Mouse (Mus musculus) MEL (cell line): Measurements from ENCODE around the gene Samhd1. TPM values are rescaled to one million over a fixed set of nuclear protein-coding genes. Genes with fewer than 3 reads are reported as not detected.

ENCODE experiments used
- DNase-seq: peaks from one replicate; pipeline ENCODE4 v3.0.0; 2011; ENCODE audit warnings: low read depth, low spot score
- H3K27ac ChIP-seq: 2 replicates; pipeline ENCODE4 v1.5.1; 2012; ENCODE audit warnings: low read depth, mild to moderate bottlenecking, control low read depth, low read length, moderate library complexity; ENCODE audit not compliant: control insufficient read depth
- H3K27me3 ChIP-seq, 2 experiments: fragments of 150-350 bp in 1 of 2; sonication (generic) in 1 of 2; 2 replicates each; pipeline ENCODE4 v1.6.1; 2012; ENCODE audit warnings: low read length in 2 of 2, mild to moderate bottlenecking in 2 of 2, improper control_type of control experiment in 1 of 2, moderate library complexity in 1 of 2; ENCODE audit not compliant: insufficient read depth in 2 of 2, control insufficient read depth in 1 of 2
- H3K36me3 ChIP-seq, 2 experiments: 2 replicates each; pipeline ENCODE4 v1.6.1; 2012 to 2014; ENCODE audit warnings: low read length in 2 of 2, improper control_type of control experiment in 1 of 2, inconsistent platforms in 1 of 2, mild to moderate bottlenecking in 1 of 2; ENCODE audit not compliant: insufficient read depth in 2 of 2, control insufficient read depth in 1 of 2
- H3K4me1 ChIP-seq, 2 experiments: fragments of 150-350 bp in 1 of 2; sonication (generic) in 1 of 2; 2 replicates each; pipeline ENCODE4 v1.6.1; 2012; ENCODE audit warnings: low read length in 2 of 2, improper control_type of control experiment in 1 of 2, mild to moderate bottlenecking in 1 of 2; ENCODE audit not compliant: insufficient read depth in 2 of 2, control insufficient read depth in 1 of 2
- H3K4me3 ChIP-seq, 2 experiments: fragments of 150-350 bp in 1 of 2; sonication (generic) in 1 of 2; 2 replicates each; pipeline ENCODE4 v1.5.1; 2012; ENCODE audit warnings: low read depth in 2 of 2, low read length in 2 of 2, mild to moderate bottlenecking in 2 of 2, moderate library complexity in 2 of 2, control low read depth in 1 of 2, improper control_type of control experiment in 1 of 2; ENCODE audit not compliant: control insufficient read depth in 1 of 2, insufficient read depth in 1 of 2
- H3K79me2 ChIP-seq: 2 replicates; pipeline ENCODE4 v1.6.1; 2012; ENCODE audit warnings: mild to moderate bottlenecking, low read length, moderate library complexity; ENCODE audit not compliant: control insufficient read depth, poor library complexity, insufficient read depth
- H3K9ac ChIP-seq: 2 replicates; pipeline ENCODE4 v1.6.1; 2012; ENCODE audit warnings: low read depth, mild to moderate bottlenecking, control low read depth, low read length, moderate library complexity; ENCODE audit not compliant: control insufficient read depth, poor library complexity, severe bottlenecking
- H3K9me3 ChIP-seq: fragments of 150-350 bp; sonication (generic); replicated peaks from 2 replicates; pipeline ENCODE4 v1.6.1; 2012; ENCODE audit warnings: mild to moderate bottlenecking, low read length, improper control_type of control experiment, moderate library complexity; ENCODE audit not compliant: insufficient read depth
- BHLHE40 ChIP-seq: IDR thresholded peaks from 2 replicates; pipeline ENCODE4 v1.6.1; 2012; ENCODE audit warnings: low read depth, mild to moderate bottlenecking, inconsistent platforms, low read length, improper control_type of control experiment, borderline replicate concordance
- CHD1 ChIP-seq: IDR thresholded peaks from 2 replicates; pipeline ENCODE4 v1.6.1; 2012; ENCODE audit warnings: low read depth, mild to moderate bottlenecking, inconsistent platforms, low read length, improper control_type of control experiment
- E2F4 ChIP-seq: IDR thresholded peaks from 2 replicates; pipeline ENCODE4 v1.6.1; 2011; ENCODE audit warnings: low read depth, low read length, improper control_type of control experiment, borderline replicate concordance
- ELF1 ChIP-seq: IDR thresholded peaks from 2 replicates; pipeline ENCODE4 v1.6.1; 2014; ENCODE audit warnings: low read depth, mild to moderate bottlenecking, inconsistent platforms, low read length, improper control_type of control experiment, moderate library complexity
- EP300 ChIP-seq, 2 experiments: IDR thresholded peaks; 2 replicates each; pipeline ENCODE4 v1.6.1; 2011; ENCODE audit warnings: improper control_type of control experiment in 2 of 2, low read length in 2 of 2, low read depth in 1 of 2, mild to moderate bottlenecking in 1 of 2
- ETS1 ChIP-seq: IDR thresholded peaks from 2 replicates; pipeline ENCODE4 v1.6.1; 2012; ENCODE audit warnings: low read depth, mild to moderate bottlenecking, inconsistent platforms, low read length, improper control_type of control experiment, moderate library complexity
- HCFC1 ChIP-seq: IDR thresholded peaks from 2 replicates; pipeline ENCODE4 v1.6.1; 2012; ENCODE audit warnings: low read depth, mild to moderate bottlenecking, inconsistent platforms, low read length, improper control_type of control experiment, moderate library complexity
- MAFK ChIP-seq: IDR thresholded peaks from 2 replicates; pipeline ENCODE4 v1.6.1; 2011; ENCODE audit warnings: low read depth, mild to moderate bottlenecking, low read length, improper control_type of control experiment, borderline replicate concordance
- MAX ChIP-seq: IDR thresholded peaks from 2 replicates; pipeline ENCODE4 v1.6.1; 2011; ENCODE audit warnings: low read length, improper control_type of control experiment
- MAZ ChIP-seq: IDR thresholded peaks from 2 replicates; pipeline ENCODE4 v1.6.1; 2012; ENCODE audit warnings: low read depth, mild to moderate bottlenecking, inconsistent platforms, low read length, improper control_type of control experiment
- MXI1 ChIP-seq: IDR thresholded peaks from 2 replicates; pipeline ENCODE4 v1.6.1; 2011; ENCODE audit warnings: mild to moderate bottlenecking, low read depth, low read length, improper control_type of control experiment
- MYC ChIP-seq: IDR thresholded peaks from 2 replicates; pipeline ENCODE4 v1.6.1; 2011; ENCODE audit warnings: low read depth, mild to moderate bottlenecking, low read length, improper control_type of control experiment, moderate library complexity
- NRF1 ChIP-seq: IDR thresholded peaks from 2 replicates; pipeline ENCODE4 v1.6.1; 2014; ENCODE audit warnings: low read depth, mild to moderate bottlenecking, inconsistent platforms, low read length, improper control_type of control experiment, moderate library complexity; ENCODE audit not compliant: poor library complexity, insufficient read depth, severe bottlenecking
- POLR2A ChIP-seq, 2 experiments: IDR thresholded peaks; 2 replicates each; pipeline ENCODE4 v1.6.1; 2011 to 2012; ENCODE audit warnings: low read length in 2 of 2, mild to moderate bottlenecking in 2 of 2, control low read depth in 1 of 2, improper control_type of control experiment in 1 of 2, low read depth in 1 of 2, moderate library complexity in 1 of 2; ENCODE audit not compliant: control insufficient read depth in 1 of 2, insufficient read depth in 1 of 2, poor library complexity in 1 of 2
- POLR2AphosphoS2 ChIP-seq: IDR thresholded peaks from 2 replicates; pipeline ENCODE4 v1.6.1; 2011; ENCODE audit warnings: low read length, improper control_type of control experiment
- POLR2AphosphoS5 ChIP-seq: IDR thresholded peaks from 2 replicates; pipeline ENCODE4 v1.6.1; 2012; ENCODE audit warnings: low read depth, borderline replicate concordance, mild to moderate bottlenecking, inconsistent platforms, low read length, moderate library complexity, mixed read lengths
- RAD21 ChIP-seq: IDR thresholded peaks from 2 replicates; pipeline ENCODE4 v1.6.1; 2011; ENCODE audit warnings: mild to moderate bottlenecking, low read depth, low read length, improper control_type of control experiment
- SIN3A ChIP-seq: IDR thresholded peaks from 2 replicates; pipeline ENCODE4 v1.6.1; 2012; ENCODE audit warnings: low read length, improper control_type of control experiment, inconsistent platforms
- TAL1 ChIP-seq: IDR thresholded peaks from 2 replicates; pipeline ENCODE4 v1.6.1; 2012; ENCODE audit warnings: mild to moderate bottlenecking, inconsistent platforms, low read length, moderate library complexity, mixed read lengths
- TCF12 ChIP-seq: IDR thresholded peaks from 2 replicates; pipeline ENCODE4 v1.6.1; 2014; ENCODE audit warnings: low read depth, mild to moderate bottlenecking, inconsistent platforms, low read length, improper control_type of control experiment, moderate library complexity
- USF1 ChIP-seq: IDR thresholded peaks from 2 replicates; pipeline ENCODE4 v1.6.1; 2014; ENCODE audit warnings: low read depth, mild to moderate bottlenecking, inconsistent platforms, low read length, improper control_type of control experiment, moderate library complexity
- ZMIZ1 ChIP-seq: IDR thresholded peaks from 2 replicates; pipeline ENCODE4 v1.6.1; 2012; ENCODE audit warnings: low read depth, mild to moderate bottlenecking, inconsistent platforms, low read length, improper control_type of control experiment, moderate library complexity
- ZNF384 ChIP-seq: IDR thresholded peaks from 2 replicates; pipeline ENCODE4 v1.6.1; 2012; ENCODE audit warnings: low read depth, mild to moderate bottlenecking, inconsistent platforms, low read length, improper control_type of control experiment
- polyA plus RNA-seq, 2 experiments: library from polyadenylated mRNA; stranded (reverse) in 1 of 2; unstranded in 1 of 2; fragments of >175 nt in 1 of 2; fragments of >200 nt in 1 of 2; gene quantifications; 2 replicates each; pipeline versions ENCODE4 v1.2.1 to v1.2.4; 2012; ENCODE audit warnings: low replicate concordance in 2 of 2, low read depth in 1 of 2; ENCODE audit not compliant: insufficient read length in 2 of 2, insufficient read depth in 1 of 2, missing spikeins in 1 of 2
- total RNA-seq: library from RNA; depleted of rRNA; stranded (reverse); fragments of 300-350 nt; gene quantifications from 2 replicates; pipeline ENCODE4 v1.2.3, GENCODE M21; 2012

Samhd1 gene
- total and polyA plus RNA-seq, 3 experiments, result 15.7 to 76.8 (median 50.5) TPM

DNA sequence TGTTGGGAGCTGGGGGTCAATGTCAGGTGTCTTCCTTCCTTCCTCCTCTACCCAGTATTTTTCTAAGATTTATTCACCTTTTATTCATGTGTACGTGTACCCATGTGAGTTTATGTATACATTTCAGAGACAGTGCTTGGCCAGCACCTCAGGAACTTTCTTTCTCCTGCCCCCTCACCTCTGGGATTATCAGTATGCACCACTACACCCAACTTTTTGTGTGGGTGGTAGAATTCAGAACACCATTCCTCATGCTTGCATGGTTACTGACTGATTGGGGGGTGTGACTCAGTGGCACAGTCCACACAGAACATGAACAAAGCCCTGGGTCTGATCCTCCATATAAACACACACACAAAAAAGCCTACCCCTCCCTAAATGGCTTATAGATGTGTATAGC, 3.0 kb downstream of the Samhd1 start:
- Histone ChIP-seq H3K79me2 (peaks cover 17% of the 10 kb centered on the region), H3K4me3 (no peak overlapping the region), H3K9me3 (no peaks in the 10 kb centered on the region), H3K4me1 (peaks cover 18 to 26% of the 10 kb centered on the region in 2 experiments), H3K27ac (no peak overlapping the region), H3K27me3 (no peaks in the 10 kb centered on the region), H3K9ac (no peak overlapping the region), H3K36me3 (peaks cover 0 to 30% of the 10 kb centered on the region in 2 experiments; a peak in 2 of 4 replicates)
- no peak for TF ChIP-seq E2F4
- peak in 1 of 2 experiments; percentile 46; a peak in 1 of 4 replicates for TF ChIP-seq EP300 (IDR thresholded peaks at IDR 0.05; ENCODE audit: low read depth in 1 of 2, low read length in 2 of 2)
- 0 out of 2 replicates have a peak, but pooled peaks have one; percentile 16 for TF ChIP-seq TAL1
- TF ChIP-seq BHLHE40, result no peak
- TF ChIP-seq POLR2AphosphoS2, result no peak
- no peak for TF ChIP-seq RAD21
- no peak for TF ChIP-seq HCFC1
- no peak for TF ChIP-seq TCF12
- DNase-seq, result peak; percentile 35

DNA sequence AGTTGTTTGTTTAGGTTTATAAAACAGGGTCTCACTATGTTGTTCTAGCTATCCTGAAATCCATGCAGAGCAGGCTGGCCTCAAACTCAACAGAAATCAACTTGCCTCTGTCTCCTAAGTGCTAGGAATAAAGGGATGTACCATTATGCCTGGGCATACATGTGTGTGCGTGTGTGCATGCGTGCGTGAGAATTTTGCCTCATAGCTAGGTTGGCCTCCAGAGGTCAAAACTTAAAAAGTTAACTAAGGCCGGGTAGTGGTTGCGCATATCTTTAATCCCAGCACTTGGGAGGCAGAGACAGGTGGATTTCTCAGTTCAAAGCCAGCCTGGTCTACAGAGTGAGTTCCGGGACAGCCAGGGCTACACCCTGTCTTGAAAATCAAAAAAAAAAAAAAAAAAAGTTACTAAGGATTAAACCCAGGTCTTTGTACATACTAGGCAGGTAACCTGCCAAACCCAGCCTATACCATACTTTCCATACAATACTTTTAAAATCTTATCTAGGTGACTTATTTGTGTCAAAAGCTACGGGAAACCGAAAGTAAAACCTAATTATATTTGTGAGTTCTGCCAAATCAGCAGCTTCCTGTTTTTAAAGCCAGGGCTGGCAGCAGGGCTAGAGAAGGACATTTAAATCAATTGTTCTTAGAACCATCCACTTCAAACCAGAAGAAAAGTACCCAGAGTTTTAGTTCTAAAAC, 4.1 kb downstream of the Samhd1 start:
- Histone ChIP-seq H3K36me3 (peaks cover 0 to 30% of the 10 kb centered on the region in 2 experiments; a peak in 2 of 4 replicates), H3K4me1 (peaks cover 18 to 21% of the 10 kb centered on the region in 2 experiments), H3K27ac (peak overlapping the region; percentile 61), H3K27me3 (no peaks in the 10 kb centered on the region), H3K79me2 (peaks cover 17% of the 10 kb centered on the region), H3K4me3 (peak overlapping the region; percentile 67 to 74), H3K9ac (peak overlapping the region; percentile 66), H3K9me3 (no peaks in the 10 kb centered on the region)
- DNase-seq, result peak; percentile 78
- peak; percentile 51; the same call in 1 of the 2 replicates for TF ChIP-seq MAX
- TF ChIP-seq E2F4, result no peak
- peak; percentile 35; the same call in 1 of the 2 replicates for TF ChIP-seq MYC
- TF ChIP-seq MAZ, result peak; percentile 60
- 0 out of 4 replicates have a peak, but pooled peaks have one; percentile 15 to 22 for TF ChIP-seq EP300 (IDR thresholded peaks at IDR 0.05; ENCODE audit: low read depth in 1 of 2, low read length in 2 of 2)
- peak; percentile 84; the same call in 1 of the 2 replicates for TF ChIP-seq CHD1
- no peak for TF ChIP-seq USF1
- TF ChIP-seq POLR2AphosphoS2, result no peak
- TF ChIP-seq NRF1, result peak; percentile 63
- no peak for TF ChIP-seq TCF12
- peak; percentile 44 for TF ChIP-seq ELF1
- peak; percentile 93 for TF ChIP-seq ETS1
- peak; percentile 89 for TF ChIP-seq MAFK
- TF ChIP-seq POLR2A (IDR thresholded peaks at IDR 0.05; ENCODE audit: control insufficient read depth in 1 of 2, insufficient read depth in 1 of 2, low read depth in 1 of 2, low read length in 2 of 2, poor library complexity in 1 of 2), result no peak
- TF ChIP-seq MXI1, result peak; percentile 75; the same call in 1 of the 2 replicates
- peak; percentile 84 for TF ChIP-seq ZNF384
- TF ChIP-seq SIN3A, result peak; percentile 94; the same call in 1 of the 2 replicates
- TF ChIP-seq ZMIZ1, result no peak
- TF ChIP-seq POLR2AphosphoS5, result no peak
- TF ChIP-seq HCFC1, result peak; percentile 47; the same call in 1 of the 2 replicates
